Mouse (Mus musculus): ENCODE measurements around the gene Lmntd2.

DNA sequence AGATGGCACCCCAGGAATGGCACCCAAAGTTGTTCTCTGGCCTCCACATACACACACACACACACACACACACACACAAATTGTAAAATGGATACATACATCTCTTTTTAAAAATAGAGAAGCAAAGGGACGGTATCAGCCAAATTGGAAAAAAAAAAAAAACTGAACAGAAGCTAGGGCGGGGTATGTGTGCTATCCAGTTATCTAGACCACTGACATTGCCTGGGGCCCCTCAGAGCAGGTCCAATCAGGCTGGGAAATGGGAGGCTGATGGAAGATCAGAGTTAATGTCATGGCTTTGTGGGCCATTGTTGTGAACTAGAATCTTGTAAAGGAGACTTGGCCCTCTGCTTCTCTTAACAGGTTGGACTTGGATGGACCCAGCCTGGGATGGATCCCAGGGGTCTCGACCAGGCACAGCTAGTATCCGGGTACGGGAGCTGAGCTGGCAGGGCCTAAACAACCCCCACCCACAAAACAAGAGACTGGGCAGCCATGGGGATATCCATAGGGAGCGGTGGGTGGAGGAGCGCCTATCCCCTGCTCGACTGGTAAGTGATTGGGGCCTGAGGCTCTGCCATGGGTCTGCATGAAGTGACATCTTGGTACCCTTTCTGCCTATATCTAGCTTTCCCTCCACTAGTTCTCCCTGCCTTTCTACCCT lies 17.1 kb downstream of the Lmntd2 start:
- TF ChIP-seq CTCF (conservative IDR thresholded peaks at IDR 0.05; ENCODE audit: insufficient read depth, insufficient read length, low read depth, low read length) (no peak), POLR2A (IDR thresholded peaks at IDR 0.05; ENCODE audit: low read depth, low read length) (no peak)

Measured in kidney, adult 2 months (tissue).